Mouse (Mus musculus): ENCODE results near the gene Dhh. TPM values are rescaled to one million over a fixed set of nuclear protein-coding genes. Genes with fewer than 3 reads are reported as not detected.

Dhh gene
- total and polyA plus RNA-seq, 3 experiments: not detected

GRCm38 (mm10) chr15:98891198-98891742 lies 7.1 kb downstream of the Dhh start:
- Histone ChIP-seq H3K9ac (ENCODE audit: insufficient read depth, low read depth) (no peak overlapping the region), H3K36me3 (replicated peaks in 1 of 2; ENCODE audit: control insufficient read depth in 1 of 2, insufficient read depth in 1 of 2, low read length in 1 of 2) (peaks cover 0 to 1% of the 10 kb centered on the region in 2 experiments), H3K27ac (ENCODE audit: insufficient read depth, low read depth) (no peak overlapping the region), H3K4me2 (ENCODE audit: insufficient read depth, low read depth, poor library complexity, severe bottlenecking) (no peak overlapping the region), H3K4me3 (replicated peaks in 1 of 3; ENCODE audit: low read depth in 2 of 3, low read length in 2 of 3, poor library complexity in 1 of 3) (no peak overlapping the region), H3K9me3 (replicated peaks; ENCODE audit: low read length) (peaks cover 6% of the 10 kb centered on the region), H3K79me2 (replicated peaks; ENCODE audit: control insufficient read depth, extremely low read depth, insufficient read depth, poor library complexity, severe bottlenecking) (no peaks in the 10 kb centered on the region), H3K4me1 (ENCODE audit: control insufficient read depth in 1 of 2, insufficient read depth in 2 of 2) (peaks cover 0 to 3% of the 10 kb centered on the region in 2 experiments; a peak in 2 of 4 replicates), H3K27me3 (replicated peaks) (peaks cover 1% of the 10 kb centered on the region)
- in situ Hi-C loops (cut with MboI; ENCODE audit: low pct_ligation_motif_present, low pct_unique_long_range_greater_than_20kb, low sequenced_read_pairs): no loop called here
- TF ChIP-seq MYC (IDR thresholded peaks at IDR 0.05; ENCODE audit: low read depth, low read length) (no peak), TBP (conservative IDR thresholded peaks at IDR 0.05; ENCODE audit: low read depth, low read length) (no peak), EP300 (IDR thresholded peaks at IDR 0.05; ENCODE audit: low read length) (no peak), MXI1 (IDR thresholded peaks at IDR 0.05; ENCODE audit: low read depth, low read length) (no peak), ELF1 (IDR thresholded peaks at IDR 0.05; ENCODE audit: low read depth, low read length) (no peak), CHD2 (IDR thresholded peaks at IDR 0.05; ENCODE audit: low read length) (no peak), RCOR1 (conservative IDR thresholded peaks at IDR 0.05; ENCODE audit: low read depth, low read length) (no peak), MEF2A (IDR thresholded peaks at IDR 0.05; ENCODE audit: borderline replicate concordance, low read depth, low read length) (no peak), ZKSCAN1 (IDR thresholded peaks at IDR 0.05; ENCODE audit: borderline replicate concordance, low read depth, low read length) (no peak), HCFC1 (IDR thresholded peaks at IDR 0.05; ENCODE audit: low read depth, low read length) (no peak), RAD21 (IDR thresholded peaks at IDR 0.05; ENCODE audit: low read depth, low read length) (no peak), MAZ (IDR thresholded peaks at IDR 0.05; ENCODE audit: low read depth, low read length) (no peak), E2F4 (IDR thresholded peaks at IDR 0.05; ENCODE audit: insufficient replicate concordance, low read depth, low read length) (no peak), MAFK (IDR thresholded peaks at IDR 0.05; ENCODE audit: insufficient replicate concordance, low read length) (no peak)
- DNase-seq (ENCODE audit: extremely low read depth): no peak
- dilution Hi-C loops (cut with MboI; ENCODE audit: extremely low pct_ligation_motif_present, extremely low pct_unique_long_range_greater_than_20kb, low sequenced_read_pairs): no loop called here

GRCm38 (mm10) chr15:98887526-98887925 lies 10.8 kb downstream of the Dhh start:
- TF ChIP-seq MXI1 (IDR thresholded peaks at IDR 0.05; ENCODE audit: low read depth, low read length) (no peak), UBTF (IDR thresholded peaks at IDR 0.05; ENCODE audit: low read depth, low read length) (no peak), RCOR1 (conservative IDR thresholded peaks at IDR 0.05; ENCODE audit: low read depth, low read length) (no peak), ZNF384 (IDR thresholded peaks at IDR 0.05; ENCODE audit: low read depth, low read length) (no peak), CTCF (conservative IDR thresholded peaks at IDR 0.05 in 1 of 2, IDR thresholded peaks at IDR 0.05 in 1 of 2; ENCODE audit: low read depth in 2 of 2, low read length in 2 of 2) (no peak), CHD1 (IDR thresholded peaks at IDR 0.05; ENCODE audit: low read depth, low read length) (no peak), ZKSCAN1 (IDR thresholded peaks at IDR 0.05; ENCODE audit: borderline replicate concordance, low read depth, low read length) (no peak), TCF12 (IDR thresholded peaks at IDR 0.05; ENCODE audit: low read depth, low read length) (no peak), JUN (IDR thresholded peaks at IDR 0.05; ENCODE audit: insufficient read depth, low read depth, low read length) (no peak), E2F4 (IDR thresholded peaks at IDR 0.05; ENCODE audit: insufficient replicate concordance, low read depth, low read length) (no peak), KAT2A (IDR thresholded peaks at IDR 0.05; ENCODE audit: insufficient replicate concordance, low read length) (no peak), SIN3A (IDR thresholded peaks at IDR 0.05; ENCODE audit: low read length) (no peak), PAX5 (IDR thresholded peaks at IDR 0.05; ENCODE audit: low read length) (no peak), MAX (IDR thresholded peaks at IDR 0.05; ENCODE audit: low read length) (no peak)
- Histone ChIP-seq H3K9ac (ENCODE audit: insufficient read depth, low read depth) (no peak overlapping the region), H3K79me2 (replicated peaks; ENCODE audit: control insufficient read depth, extremely low read depth, insufficient read depth, poor library complexity, severe bottlenecking) (no peaks in the 10 kb centered on the region), H3K9me3 (replicated peaks; ENCODE audit: low read length) (no peaks in the 10 kb centered on the region), H3K4me3 (replicated peaks in 1 of 3; ENCODE audit: low read depth in 2 of 3, low read length in 2 of 3, poor library complexity in 1 of 3) (no peak overlapping the region), H3K36me3 (replicated peaks in 1 of 2; ENCODE audit: control insufficient read depth in 1 of 2, insufficient read depth in 1 of 2, low read length in 1 of 2) (no peaks in the 10 kb centered on the region), H3K27ac (ENCODE audit: insufficient read depth, low read depth) (no peak overlapping the region), H3K4me2 (ENCODE audit: insufficient read depth, low read depth, poor library complexity, severe bottlenecking) (no peak overlapping the region), H3K27me3 (replicated peaks) (peaks cover 1% of the 10 kb centered on the region), H3K4me1 (ENCODE audit: control insufficient read depth in 1 of 2, insufficient read depth in 2 of 2) (no peaks in the 10 kb centered on the region)
- dilution Hi-C loops (cut with MboI; ENCODE audit: extremely low pct_ligation_motif_present, extremely low pct_unique_long_range_greater_than_20kb, low sequenced_read_pairs): no loop called here
- no peak for DNase-seq (ENCODE audit: extremely low read depth)
- in situ Hi-C loops (cut with MboI; ENCODE audit: low pct_ligation_motif_present, low pct_unique_long_range_greater_than_20kb, low sequenced_read_pairs): loop anchor here (5.0 kb wide), 1 partner anchor 105 kb away; no protein-coding TSS in a partner anchor

Measured in CH12.LX (cell line).